Mouse (Mus musculus) frontal cortex, postnatal 25 days (tissue): ENCODE measurements around the gene Ube2e2.
"Not testable (repeated sequence)": the region's sequence is repeated elsewhere in the genome, so short reads cannot be mapped to it uniquely, and the experiment has no call there.

Experiments
- DNase-seq, 2 experiments: peaks; one replicate each; pipeline ENCODE4 v3.0.0; 2022; ENCODE audit warnings: low spot score in 2 of 2

Gene Ube2e2

GRCm38 (mm10) chr14:18637739-18638138, 256.3 kb downstream of the Ube2e2 start:
- no peak for DNase-seq

- DNase-seq = no peak
These were observed 265.9 kb downstream of the Ube2e2 start for GRCm38 (mm10) chr14:18628170-18628569.

- DNase-seq = no peak
These were observed 275.5 kb downstream of the Ube2e2 start for GRCm38 (mm10) chr14:18618603-18619002.

- no peak for DNase-seq
These were observed 292.1 kb downstream of the Ube2e2 start for GRCm38 (mm10) chr14:18601927-18602326.

- no peak for DNase-seq
These were observed 307.6 kb downstream of the Ube2e2 start for GRCm38 (mm10) chr14:18586239-18587034.

- no peak for DNase-seq
These were observed 312.3 kb downstream of the Ube2e2 start for GRCm38 (mm10) chr14:18581735-18582134.

- no peak for DNase-seq
These were observed 319.3 kb downstream of the Ube2e2 start for GRCm38 (mm10) chr14:18574756-18575155.

GRCm38 (mm10) chr14:18574130-18574721, 319.8 kb downstream of the Ube2e2 start:
- DNase-seq = no peak

- DNase-seq = no peak
These were observed 320.6 kb downstream of the Ube2e2 start for GRCm38 (mm10) chr14:18573286-18573956.

GRCm38 (mm10) chr14:18572852-18573251, 321.2 kb downstream of the Ube2e2 start:
- DNase-seq = no peak

GRCm38 (mm10) chr14:18569615-18570014, 324.5 kb downstream of the Ube2e2 start:
- DNase-seq = no peak

- DNase-seq = not testable (repeated sequence)
These were observed 329.1 kb downstream of the Ube2e2 start for GRCm38 (mm10) chr14:18564999-18565398.

GRCm38 (mm10) chr14:18555287-18555686, 338.8 kb downstream of the Ube2e2 start:
- DNase-seq = no peak

GRCm38 (mm10) chr14:18554627-18554988, 339.5 kb downstream of the Ube2e2 start:
- no peak for DNase-seq

- DNase-seq = no peak
These were observed 340.0 kb downstream of the Ube2e2 start for GRCm38 (mm10) chr14:18553987-18554626.

GRCm38 (mm10) chr14:18547541-18547940, 346.5 kb downstream of the Ube2e2 start:
- DNase-seq = no peak

GRCm38 (mm10) chr14:18539092-18539491, 355.0 kb downstream of the Ube2e2 start:
- DNase-seq = not testable (repeated sequence)

GRCm38 (mm10) chr14:18530899-18531298, 363.2 kb downstream of the Ube2e2 start:
- DNase-seq = no peak

GRCm38 (mm10) chr14:18530496-18530895, 363.6 kb downstream of the Ube2e2 start:
- DNase-seq = no peak
